ENCODE assay signal across 8 mouse cellular contexts in genomic region chr17:31330622-31331021, GRCm38 (mm10). TPM values are rescaled to one million over a fixed set of nuclear protein-coding genes. Genes with fewer than 3 reads are reported as not detected.
DNase-seq lines count a peak whose midpoint lies in the region; ATAC-seq and TF ChIP-seq lines count a peak whose summit lies in the region.

No protein-coding gene starts in this region.

- DNase-seq in CH12.LX (ENCODE audit: extremely low read depth): peak; percentile 49
- DNase-seq in brain, embryonic 14.5 days (ENCODE audit: low read depth): peak; percentile 78
- peak; percentile 75 for DNase-seq in forelimb bud, embryonic 11.5 days (ENCODE audit: low read depth, low spot score)
- DNase-seq in layer of hippocampus, adult 2 months (ENCODE audit: low spot score in 2 of 2): peak; percentile 38 to 68
- DNase-seq in testis, postnatal 10 days (ENCODE audit: low spot score): peak; percentile 83

- ATAC-seq in heart, embryonic 16.5 days (replicated peaks; ENCODE audit: extremely low read depth, insufficient read depth, low FRiP score): 0 out of 2 replicates have a peak, but pooled peaks have one; percentile 29
- no peak for ATAC-seq in heart, embryonic 11.5 days (replicated peaks; ENCODE audit: insufficient number of reproducible peaks, low FRiP score, low TSS enrichment)
- ATAC-seq in megakaryocyte-erythroid progenitor cell, adult 5-6 weeks (replicated peaks; ENCODE audit: low FRiP score, low TSS enrichment, poor library complexity, severe bottlenecking): peak; percentile 59; the same call in 1 of the 2 replicates

- H3K79me2 ChIP-seq in CH12.LX (replicated peaks; ENCODE audit: control insufficient read depth, extremely low read depth, insufficient read depth, poor library complexity, severe bottlenecking): no peaks in the 10 kb centered on the region

- no peak overlapping the region for H3K4me3 ChIP-seq in heart, embryonic 16.5 days (ENCODE audit: low read length)
- no peak overlapping the region for H3K4me3 ChIP-seq in heart, embryonic 11.5 days (ENCODE audit: low read depth, low read length)
- no peak overlapping the region for H3K4me3 ChIP-seq in CH12.LX (replicated peaks in 1 of 3; ENCODE audit: low read depth in 2 of 3, low read length in 2 of 3, poor library complexity in 1 of 3)
- H3K4me3 ChIP-seq in layer of hippocampus, adult 2 months: no peak overlapping the region

- TF ChIP-seq RAD21 in CH12.LX (IDR thresholded peaks at IDR 0.05; ENCODE audit: low read depth, low read length): peak; percentile 20

- H3K4me1 ChIP-seq in heart, embryonic 16.5 days (ENCODE audit: control insufficient read depth, insufficient read depth, low read length): no peaks in the 10 kb centered on the region
- H3K4me1 ChIP-seq in heart, embryonic 11.5 days (ENCODE audit: control insufficient read depth, insufficient read depth, low read length): no peaks in the 10 kb centered on the region
- H3K4me1 ChIP-seq in CH12.LX (ENCODE audit: control insufficient read depth in 1 of 2, insufficient read depth in 2 of 2): peaks cover 0 to 10% of the 10 kb centered on the region in 2 experiments; a peak in 2 of 4 replicates

- H3K36me3 ChIP-seq in heart, embryonic 16.5 days (ENCODE audit: control insufficient read depth, insufficient read depth): no peaks in the 10 kb centered on the region
- no peaks in the 10 kb centered on the region for H3K36me3 ChIP-seq in heart, embryonic 11.5 days (ENCODE audit: control insufficient read depth, insufficient read depth, low read length)
- H3K36me3 ChIP-seq in CH12.LX (replicated peaks in 1 of 2; ENCODE audit: control insufficient read depth in 1 of 2, insufficient read depth in 1 of 2, low read length in 1 of 2): no peaks in the 10 kb centered on the region

- 28% methylated on average over 4 of the region's 4 CpGs for WGBS in heart, embryonic 16.5 days
- 39% methylated on average over 4 of the region's 4 CpGs for WGBS in heart, embryonic 11.5 days (ENCODE audit: insufficient replicate concordance)

- H3K27me3 ChIP-seq in heart, embryonic 16.5 days (ENCODE audit: control insufficient read depth, insufficient read depth, low read length): no peaks in the 10 kb centered on the region
- no peaks in the 10 kb centered on the region for H3K27me3 ChIP-seq in heart, embryonic 11.5 days (ENCODE audit: control insufficient read depth, insufficient read depth, low read length)
- H3K27me3 ChIP-seq in CH12.LX (replicated peaks): peaks cover 14% of the 10 kb centered on the region

- H3K9ac ChIP-seq in heart, embryonic 16.5 days (ENCODE audit: low read length): no peak overlapping the region
- no peak overlapping the region for H3K9ac ChIP-seq in heart, embryonic 11.5 days (ENCODE audit: low read depth, low read length)
- H3K9ac ChIP-seq in CH12.LX (ENCODE audit: insufficient read depth, low read depth): no peak overlapping the region

- H3K27ac ChIP-seq in heart, embryonic 16.5 days (ENCODE audit: low read length): no peak overlapping the region
- H3K27ac ChIP-seq in heart, embryonic 11.5 days (ENCODE audit: low read depth, low read length): no peak overlapping the region
- no peak overlapping the region for H3K27ac ChIP-seq in CH12.LX (ENCODE audit: insufficient read depth, low read depth)
- H3K27ac ChIP-seq in layer of hippocampus, adult 2 months: no peak overlapping the region

- in situ Hi-C loops in CH12.LX (cut with MboI; ENCODE audit: low pct_ligation_motif_present, low pct_unique_long_range_greater_than_20kb, low sequenced_read_pairs): loop anchor here (5.0 kb wide), 1 partner anchor 162 kb away; no protein-coding TSS in a partner anchor

- no peak for TF ChIP-seq EP300 in CH12.LX (IDR thresholded peaks at IDR 0.05; ENCODE audit: low read length)

- dilution Hi-C loops in CH12.LX (cut with MboI; ENCODE audit: extremely low pct_ligation_motif_present, extremely low pct_unique_long_range_greater_than_20kb, low sequenced_read_pairs): no loop called here

- TF ChIP-seq POLR2A in CH12.LX (IDR thresholded peaks at IDR 0.05; ENCODE audit: low read depth, low read length): no peak
- TF ChIP-seq POLR2A in brain, embryonic 14.5 days (IDR thresholded peaks at IDR 0.05; ENCODE audit: borderline replicate concordance, extremely low read depth, insufficient read depth, insufficient read length, poor library complexity, severe bottlenecking): no peak

- no peak overlapping the region for H3K4me2 ChIP-seq in heart, embryonic 16.5 days (ENCODE audit: low read depth, low read length)
- H3K4me2 ChIP-seq in heart, embryonic 11.5 days: no peak overlapping the region
- no peak overlapping the region for H3K4me2 ChIP-seq in CH12.LX (ENCODE audit: insufficient read depth, low read depth, poor library complexity, severe bottlenecking)

- peak; percentile 12 to 96; a peak in 2 of 4 replicates for TF ChIP-seq CTCF in CH12.LX (conservative IDR thresholded peaks at IDR 0.05 in 1 of 2, IDR thresholded peaks at IDR 0.05 in 1 of 2; ENCODE audit: low read depth in 2 of 2, low read length in 2 of 2)
- TF ChIP-seq CTCF in brain, embryonic 14.5 days (IDR thresholded peaks at IDR 0.05; ENCODE audit: borderline replicate concordance, extremely low read depth, insufficient read depth, insufficient read length): peak; percentile 80
- TF ChIP-seq CTCF in layer of hippocampus, adult 2 months (conservative IDR thresholded peaks at IDR 0.05): peak; percentile 83

- H3K9me3 ChIP-seq in heart, embryonic 16.5 days (replicated peaks; ENCODE audit: control insufficient read depth, low read length): no peaks in the 10 kb centered on the region
- H3K9me3 ChIP-seq in heart, embryonic 11.5 days (replicated peaks; ENCODE audit: control insufficient read depth, low read length): no peaks in the 10 kb centered on the region
- H3K9me3 ChIP-seq in CH12.LX (replicated peaks; ENCODE audit: low read length): peaks cover 5% of the 10 kb centered on the region

TF ChIP-seq in CH12.LX, 34 proteins besides CTCF, POLR2A, EP300 and RAD21:
- TF ChIP-seq ETS1 (conservative IDR thresholded peaks at IDR 0.05; ENCODE audit: low read depth, low read length) (no peak), CHD2 (IDR thresholded peaks at IDR 0.05; ENCODE audit: low read length) (no peak), E2F4 (IDR thresholded peaks at IDR 0.05; ENCODE audit: insufficient replicate concordance, low read depth, low read length) (no peak), PAX5 (IDR thresholded peaks at IDR 0.05; ENCODE audit: low read length) (no peak), ZKSCAN1 (IDR thresholded peaks at IDR 0.05; ENCODE audit: borderline replicate concordance, low read depth, low read length) (no peak), MAZ (IDR thresholded peaks at IDR 0.05; ENCODE audit: low read depth, low read length) (0 out of 2 replicates have a peak, but pooled peaks have one; percentile 22), RCOR1 (conservative IDR thresholded peaks at IDR 0.05; ENCODE audit: low read depth, low read length) (no peak), SMC3 (IDR thresholded peaks at IDR 0.05; ENCODE audit: low read depth, low read length) (peak; percentile 58), KAT2A (IDR thresholded peaks at IDR 0.05; ENCODE audit: insufficient replicate concordance, low read length) (no peak), NELFE (IDR thresholded peaks at IDR 0.05; ENCODE audit: low read depth, low read length) (peak; percentile 18; the same call in 1 of the 2 replicates), BHLHE40 (IDR thresholded peaks at IDR 0.05; ENCODE audit: low read depth, low read length) (no peak), JUND (conservative IDR thresholded peaks at IDR 0.05; ENCODE audit: low read depth, low read length) (no peak)

RNA-seq across cellular contexts. Expression of gene Slc37a1, which starts 44.0 kb away (rescaled TPM):
- 10.0 and 10.5 TPM in 2 replicates for polyA plus RNA-seq in heart, embryonic 16.5 days (2015; fragmentation: Nextera tagmentation; extraction: Ambion mirVana)
- 4.6 TPM in 2 replicates for polyA plus RNA-seq in heart, embryonic 11.5 days (2014; fragmentation: Nextera tagmentation; extraction: Ambion mirVana)
- total RNA-seq in CH12.LX (2012; rRNA removed): 4.7 and 6.6 TPM in 2 replicates
- 1.9 and 2.1 TPM in 2 replicates for total RNA-seq in CH12.LX (2014; rRNA removed)
- polyA plus RNA-seq in CH12.LX (2012; ENCODE audit: insufficient read length, low read depth): 2.2 and 2.4 TPM in 2 replicates
- polyA plus RNA-seq in brain, embryonic 14.5 days (2012; rRNA removed): 19.7 and 21.3 TPM in 2 replicates
- 10 to 100 TPM in 1 of 2 experiments, 1 to 10 TPM in 1; 8.4 to 11.5 TPM for total RNA-seq in layer of hippocampus, adult 2 months (2021)
- 7.8 and 13.8 TPM in 2 replicates for total RNA-seq in megakaryocyte-erythroid progenitor cell, adult 5-6 weeks (2014; fragmentation: Nextera tagmentation)
- 3.6 and 8.6 TPM in 2 replicates for total RNA-seq in megakaryocyte-erythroid progenitor cell, adult 5-6 weeks (2017)

RNA-seq across cellular contexts. Expression of gene Rsph1, which starts 53.4 kb away (rescaled TPM):
- polyA plus RNA-seq in heart, embryonic 16.5 days (2015; fragmentation: Nextera tagmentation; extraction: Ambion mirVana): 3.5 and 4.0 TPM in 2 replicates
- 1.7 and 1.9 TPM in 2 replicates for polyA plus RNA-seq in heart, embryonic 11.5 days (2014; fragmentation: Nextera tagmentation; extraction: Ambion mirVana)
- total RNA-seq in CH12.LX (2012; rRNA removed) (not detected in 2 replicates), CH12.LX (2014; rRNA removed) (not detected in 2 replicates)
- not detected in 2 replicates for polyA plus RNA-seq in CH12.LX (2012; ENCODE audit: insufficient read length, low read depth)
- 0.59 and 3.3 TPM in 2 replicates for polyA plus RNA-seq in brain, embryonic 14.5 days (2012; rRNA removed)
- total RNA-seq in layer of hippocampus, adult 2 months (2021): 10 to 100 TPM; 11.4 to 15.8 TPM
- 6.8 TPM in 1 of 2 replicates, not detected in the other for total RNA-seq in megakaryocyte-erythroid progenitor cell, adult 5-6 weeks (2014; fragmentation: Nextera tagmentation)
- total RNA-seq in megakaryocyte-erythroid progenitor cell, adult 5-6 weeks (2017): 0.95 TPM in 1 of 2 replicates, not detected in the other

RNA-seq across cellular contexts. Expression of gene Pde9a, which starts 55.4 kb away (rescaled TPM):
- 7.4 and 7.9 TPM in 2 replicates for polyA plus RNA-seq in heart, embryonic 16.5 days (2015; fragmentation: Nextera tagmentation; extraction: Ambion mirVana)
- 7.1 and 9.9 TPM in 2 replicates for polyA plus RNA-seq in heart, embryonic 11.5 days (2014; fragmentation: Nextera tagmentation; extraction: Ambion mirVana)
- total RNA-seq in CH12.LX (2012; rRNA removed) (not detected in 2 replicates), CH12.LX (2014; rRNA removed) (not detected in 2 replicates)
- polyA plus RNA-seq in CH12.LX (2012; ENCODE audit: insufficient read length, low read depth): not detected in 2 replicates
- 60.9 and 112 TPM in 2 replicates for polyA plus RNA-seq in brain, embryonic 14.5 days (2012; rRNA removed)
- total RNA-seq in layer of hippocampus, adult 2 months (2021): 10 to 100 TPM; 21.8 to 31.9 TPM
- total RNA-seq in megakaryocyte-erythroid progenitor cell, adult 5-6 weeks (2014; fragmentation: Nextera tagmentation): 1.4 and 3.2 TPM in 2 replicates
- not detected in 2 replicates for total RNA-seq in megakaryocyte-erythroid progenitor cell, adult 5-6 weeks (2017)
